Mouse (Mus musculus) embryonic stem cell, embryonic (primary cell): ENCODE results near the gene Ube2l3.

ENCODE experiments used
- CTCF ChIA-PET, 4 experiments: fragments of 300-600 bp in 2 of 4; fragments of 350-600 bp in 2 of 4; sonication (Branson Sonifier 250); formaldehyde crosslinking; loops; one replicate each; lab custom pipeline; 2022; ENCODE audit warnings: inconsistent platforms in 2 of 4; lab: Charles Lee
- POLR2A ChIA-PET, 4 experiments: fragments of 300-600 bp in 2 of 4; fragments of 350-600 bp in 2 of 4; sonication (Branson Sonifier 250); formaldehyde crosslinking; loops; one replicate each; lab custom pipeline; 2022; ENCODE audit warnings: antibody characterized with exemption in 4 of 4, inconsistent platforms in 1 of 4; lab: Charles Lee

Gene Ube2l3

DNA sequence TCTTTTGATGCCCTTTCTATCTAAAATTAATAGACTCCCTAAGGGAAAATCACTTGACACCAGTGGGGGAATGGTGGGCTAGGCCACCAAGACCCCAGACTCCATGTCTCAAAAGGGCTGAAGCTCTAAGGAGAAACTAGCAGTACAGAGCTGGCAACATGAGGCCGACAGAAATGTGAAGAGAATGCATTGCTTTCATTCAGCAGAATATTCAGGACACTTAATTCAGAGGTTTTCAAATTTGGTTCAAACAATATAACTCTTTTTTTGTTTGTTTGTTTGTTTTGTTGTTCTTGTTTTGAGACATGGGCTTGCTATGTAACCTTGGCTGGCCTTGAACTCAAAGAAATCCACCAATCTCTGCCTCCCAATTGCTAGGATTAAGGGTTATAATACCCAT lies at the start of gene Ube2l3:
Ube2l3 (minus strand) TSS at position 101 of the 400 bp plus-strand sequence.
- CTCF ChIA-PET = interaction anchor here in 2 of 4 experiments (0.7 to 1.4 kb wide), 3 partner anchors 68 to 74 kb away, joined by 3 read pairs; no protein-coding TSS in a partner anchor
- POLR2A ChIA-PET = interaction anchor here in 2 of 4 experiments (1.2 to 1.4 kb wide), 2 partner anchors 71 to 74 kb away, joined by 3 to 5 read pairs; partner anchors contain the start of genes Sdf2l1 (in 1 of the 2) and Tmem191c (in 1 of the 2)

DNA sequence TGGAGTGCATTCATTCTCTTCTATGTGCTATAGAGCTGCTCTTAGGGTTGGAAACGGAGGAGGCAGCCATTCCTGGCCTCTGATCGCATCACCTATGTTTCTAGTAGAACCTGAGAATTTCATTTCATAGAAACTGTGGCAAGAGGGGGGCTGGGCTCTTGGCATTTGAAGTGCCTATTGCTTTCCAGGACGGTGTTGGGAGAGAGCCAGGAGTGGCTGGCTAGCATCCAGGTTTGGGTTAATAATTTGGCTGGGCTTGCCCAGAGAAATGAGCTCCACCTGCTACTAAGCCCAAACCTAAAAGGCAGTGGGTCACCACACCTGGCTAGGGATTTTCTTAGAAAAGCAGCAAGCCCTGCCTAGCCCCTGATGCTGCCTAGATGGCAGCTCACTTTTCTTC lies 49.1 kb upstream of the Ube2l3 start:
- POLR2A ChIA-PET = interaction anchor here (0.6 to 35.2 kb wide), 21 partner anchors 0 to 130 kb away, joined by 3 to 895 read pairs (median 8); partner anchors contain the start of genes Hic2 (in 4 of the 4), Rimbp3 (in 2 of the 4), Ccdc116 (in 1 of the 4) and Sdf2l1 (in 1 of the 4)
- CTCF ChIA-PET = interaction anchor here in 2 of 4 experiments (1.1 to 1.4 kb wide), 2 partner anchors 41 to 42 kb away, joined by 5 to 7 read pairs; no protein-coding TSS in a partner anchor

DNA sequence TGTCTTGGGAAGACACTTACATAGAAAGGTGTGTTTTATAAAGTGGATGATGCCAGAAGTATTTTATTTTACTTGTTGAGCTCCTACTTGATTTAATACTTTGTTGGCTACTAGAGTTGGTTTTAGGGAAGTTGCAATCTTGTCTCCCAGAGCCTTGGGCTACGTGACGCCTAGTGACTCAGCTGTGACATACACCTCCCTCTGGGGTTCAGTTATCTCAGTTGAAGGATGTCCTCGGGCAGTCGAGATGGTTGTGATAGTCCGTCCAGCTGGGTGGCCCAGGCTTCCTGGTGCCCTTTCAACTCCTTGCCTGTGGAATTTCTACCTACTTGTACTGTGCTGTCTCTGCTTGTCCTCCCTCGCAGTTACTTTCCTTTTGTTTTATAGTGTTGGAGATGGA lies 46.7 kb upstream of the Ube2l3 start:
- POLR2A ChIA-PET = interaction anchor here (0.5 to 35.2 kb wide), 21 partner anchors 8 to 632 kb away, joined by 3 to 895 read pairs (median 5); partner anchors contain the start of genes Hic2 (in 3 of the 4), Rimbp3 (in 2 of the 4) and Tmem191c (in 1 of the 4)

DNA sequence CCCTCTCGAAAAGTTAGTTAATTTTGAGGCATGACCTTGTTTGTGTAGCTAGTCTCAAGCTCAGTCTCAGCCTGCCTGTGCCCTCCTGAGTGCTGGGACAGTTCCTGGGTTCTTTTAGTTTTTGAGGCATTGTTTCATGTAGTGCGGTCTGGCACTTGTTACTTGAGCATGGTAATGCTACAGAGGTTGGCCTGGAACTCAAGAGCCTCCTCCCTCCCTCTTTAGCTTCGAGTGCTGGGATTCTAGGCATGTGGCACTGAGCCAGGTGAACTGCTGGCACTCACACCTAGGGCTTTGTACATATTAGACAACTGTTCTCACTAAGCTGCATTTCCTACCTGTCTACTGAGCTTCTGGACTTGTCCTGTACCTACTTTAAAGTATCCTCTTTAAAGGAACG lies 45.3 kb upstream of the Ube2l3 start:
- POLR2A ChIA-PET = interaction anchor here (0.5 to 35.2 kb wide), 22 partner anchors 9 to 245 kb away, joined by 3 to 895 read pairs (median 6); partner anchors contain the start of genes Hic2 (in 3 of the 4), Rimbp3 (in 2 of the 4), Ppil2 (in 1 of the 4) and Sdf2l1 (in 1 of the 4)
- CTCF ChIA-PET = interaction anchor here in 3 of 4 experiments (1.0 to 3.8 kb wide), 4 partner anchors 23 to 38 kb away, joined by 3 to 24 read pairs (median 6); partner anchors contain the start of genes Rimbp3 (in 1 of the 3) and Tmem191c (in 1 of the 3)

More for the DNA sequence above, 46.7 kb upstream of the Ube2l3 start:
- CTCF ChIA-PET = interaction anchor here in 3 of 4 experiments (0.7 to 2.4 kb wide), 5 partner anchors 22 to 56 kb away, joined by 3 to 13 read pairs (median 7); no protein-coding TSS in a partner anchor

DNA sequence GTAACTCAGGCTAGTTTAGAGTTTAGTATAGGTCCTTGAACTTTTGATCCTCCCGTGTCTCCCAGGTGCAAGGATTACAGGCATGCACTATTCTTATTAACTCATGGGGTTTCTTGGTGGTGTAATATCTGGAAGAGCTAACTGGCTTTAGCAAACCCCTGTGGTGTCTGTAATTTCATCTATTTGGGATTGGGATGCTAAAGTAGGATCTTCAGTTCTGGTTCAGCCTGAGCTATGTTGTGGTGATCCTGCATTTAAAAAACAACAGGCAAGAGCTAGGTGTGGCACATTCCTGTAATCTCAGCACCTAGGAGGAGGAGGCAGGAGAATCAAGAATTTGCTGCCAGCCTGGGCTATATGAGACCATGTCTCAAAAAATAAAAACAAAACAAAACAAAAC lies 42.5 kb upstream of the Ube2l3 start:
- ChIA-PET CTCF (interaction anchor here in 2 of 4 experiments (1.0 to 3.8 kb wide), 3 partner anchors 26 to 36 kb away, joined by 5 to 24 read pairs (median 16); partner anchors contain the start of gene Rimbp3 (in 2 of the 2)), POLR2A (interaction anchor here (0.7 to 35.2 kb wide), 16 partner anchors 9 to 49 kb away, joined by 3 to 895 read pairs (median 6); partner anchors contain the start of genes Hic2 (in 3 of the 4), Rimbp3 (in 2 of the 4) and Tmem191c (in 2 of the 4))

DNA sequence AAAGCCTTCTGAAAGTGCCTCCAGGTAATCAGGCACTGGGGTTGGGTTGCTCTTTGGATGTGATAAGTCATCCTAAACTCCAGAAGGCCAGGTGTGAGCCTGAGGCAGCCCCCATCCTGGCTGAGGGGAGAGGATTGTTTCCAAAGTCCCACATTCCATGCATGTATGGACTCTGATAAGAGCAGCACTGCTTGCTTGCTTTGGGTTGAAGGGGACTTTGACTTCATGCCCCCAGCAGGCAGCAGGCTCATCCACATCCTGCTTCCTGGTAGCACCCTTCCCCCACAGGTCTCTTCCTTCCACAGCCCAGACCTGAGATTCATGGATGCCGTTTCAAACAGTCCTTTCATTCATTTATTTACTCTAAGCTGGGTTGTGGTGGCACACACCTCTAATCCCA lies 41.3 kb upstream of the Ube2l3 start:
- CTCF ChIA-PET = interaction anchor here in 2 of 4 experiments (0.6 to 1.6 kb wide), 3 partner anchors 22 to 35 kb away, joined by 3 to 10 read pairs (median 3); no protein-coding TSS in a partner anchor
- POLR2A ChIA-PET = interaction anchor here in 3 of 4 experiments (0.7 to 23.8 kb wide), 9 partner anchors 8 to 33 kb away, joined by 3 to 594 read pairs (median 138); partner anchors contain the start of genes Hic2 (in 3 of the 3), Rimbp3 (in 1 of the 3) and Tmem191c (in 1 of the 3)

DNA sequence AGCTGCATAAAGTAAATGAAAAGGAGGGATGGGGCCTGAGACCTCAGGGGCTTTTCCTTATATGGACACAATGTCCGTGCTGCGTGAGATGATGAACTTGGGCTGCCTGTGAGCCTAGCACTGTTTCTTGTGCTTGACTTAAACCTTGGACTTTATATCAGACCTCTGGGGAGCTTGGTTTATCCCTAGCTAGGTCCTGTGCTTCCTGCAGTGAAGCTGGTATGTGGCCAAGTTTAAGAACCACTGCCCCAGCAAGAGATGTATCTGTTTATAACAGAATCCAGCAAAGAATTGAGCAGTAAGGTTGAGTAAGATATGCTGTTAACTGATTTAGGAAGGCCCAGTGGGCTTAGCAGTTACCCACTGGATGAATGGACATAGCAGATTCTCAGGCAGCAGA lies 37.0 kb upstream of the Ube2l3 start:
- ChIA-PET POLR2A (interaction anchor here (0.8 to 24.6 kb wide), 20 partner anchors 8 to 50 kb away, joined by 3 to 733 read pairs (median 4); partner anchors contain the start of genes Rimbp3 (in 2 of the 4) and Tmem191c (in 2 of the 4)), CTCF (interaction anchor here in 3 of 4 experiments (0.8 to 5.8 kb wide), 3 partner anchors 29 to 30 kb away, joined by 3 to 33 read pairs (median 6); partner anchors contain the start of gene Rimbp3 (in 1 of the 3))

DNA sequence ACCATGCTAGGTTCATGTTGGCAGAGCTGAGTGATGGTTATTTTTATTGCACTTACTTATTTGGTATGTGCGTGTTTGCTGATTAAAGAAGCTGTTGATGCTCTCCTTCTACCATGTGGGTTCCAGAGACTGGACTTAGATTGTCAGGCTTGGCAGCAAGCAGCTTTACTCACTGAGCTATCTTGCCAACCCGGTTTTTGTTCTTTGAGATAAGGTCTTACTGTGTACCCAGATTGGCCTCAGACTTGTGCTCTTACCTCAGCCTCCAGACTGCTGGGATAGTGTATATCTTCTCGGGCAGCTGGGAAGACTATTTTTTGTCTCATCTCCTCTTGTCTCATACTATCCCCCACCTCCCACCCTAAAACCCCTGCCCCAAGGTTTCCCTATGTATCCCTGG lies 35.2 kb upstream of the Ube2l3 start:
- POLR2A ChIA-PET = interaction anchor here (1.0 to 24.6 kb wide), 14 partner anchors 12 to 47 kb away, joined by 3 to 733 read pairs (median 8); partner anchors contain the start of gene Rimbp3 (in 2 of the 4)
- CTCF ChIA-PET = interaction anchor here in 1 of 4 experiments (5.8 kb wide), 1 partner anchor 28 kb away, joined by 33 read pairs; the partner anchor contains the start of gene Rimbp3

DNA sequence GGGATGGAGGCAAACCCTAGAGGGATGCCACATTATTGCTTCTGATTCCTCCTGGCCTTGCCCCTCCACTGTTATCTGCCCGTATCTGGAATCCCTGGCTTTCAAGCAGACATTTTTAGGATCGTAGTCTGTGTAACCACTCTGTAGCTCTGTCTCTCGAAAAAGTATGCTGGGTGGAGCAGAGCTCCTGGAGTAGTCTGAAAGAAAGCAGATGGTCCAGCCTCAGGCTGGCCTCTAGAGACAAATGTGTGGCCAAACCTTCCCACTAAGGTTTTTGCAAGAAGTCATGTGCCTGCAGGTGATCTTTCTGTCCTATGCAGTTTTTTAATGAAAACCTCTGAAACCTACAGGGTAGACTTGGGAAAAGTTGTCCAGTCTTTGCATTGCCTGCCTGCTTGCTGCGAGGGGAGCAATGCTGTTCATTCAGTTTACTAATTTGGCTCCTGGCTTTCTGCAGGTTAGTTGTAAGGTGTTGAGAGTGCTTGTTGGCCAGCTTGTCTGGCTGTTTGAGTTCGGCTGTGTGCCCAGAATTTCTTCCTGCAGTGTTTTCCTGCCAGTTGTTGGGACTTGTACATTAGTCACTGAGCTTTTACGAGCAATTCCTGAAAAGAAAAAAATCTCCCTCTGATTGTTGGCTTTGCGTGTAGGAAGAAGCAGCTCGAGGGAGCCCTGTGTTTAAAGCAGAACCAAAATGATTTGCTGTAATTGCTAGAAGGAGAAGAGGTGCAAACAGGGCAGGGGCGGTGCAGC lies 32.6 kb upstream of the Ube2l3 start:
- ChIA-PET CTCF (interaction anchor here (1.4 to 4.6 kb wide), 5 partner anchors 25 to 36 kb away, joined by 5 to 38 read pairs (median 7); partner anchors contain the start of gene Rimbp3 (in 1 of the 4)), POLR2A (interaction anchor here (0.6 to 24.6 kb wide), 42 partner anchors 10 to 997 kb away, joined by 3 to 733 read pairs (median 9); partner anchors contain the start of genes Rimbp3 (in 3 of the 4), Tmem191c (in 2 of the 4), 2610318N02Rik (in 1 of the 4) and Ppil2 (in 1 of the 4))

DNA sequence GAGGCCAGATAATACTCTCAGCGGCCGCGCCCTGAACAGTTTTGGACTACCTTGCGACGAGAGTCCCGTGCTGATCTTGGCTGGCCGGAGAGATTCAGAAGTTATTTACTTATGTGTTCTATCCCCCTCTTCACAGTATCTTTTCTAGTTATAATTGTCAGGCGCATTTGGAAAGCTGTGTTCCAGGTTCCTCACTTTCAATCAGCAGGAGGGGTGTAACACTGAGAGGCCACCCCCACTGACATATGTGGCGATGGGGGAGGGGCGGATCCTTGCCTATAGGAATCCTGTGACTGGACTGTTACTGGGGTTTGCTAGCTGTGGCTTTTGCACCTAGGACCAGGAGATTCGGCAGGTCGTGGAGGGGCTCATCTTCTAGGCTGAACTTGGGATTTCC lies 32.0 kb upstream of the Ube2l3 start:
- ChIA-PET POLR2A (interaction anchor here (0.6 to 24.6 kb wide), 49 partner anchors 9 to 1597 kb away, joined by 3 to 733 read pairs (median 8); partner anchors contain the start of genes Rimbp3 (in 3 of the 4), Tmem191c (in 2 of the 4), Ppil2 (in 1 of the 4) and Sdf2l1 (in 1 of the 4)), CTCF (interaction anchor here (0.9 to 4.6 kb wide), 9 partner anchors 15 to 42 kb away, joined by 3 to 38 read pairs (median 5); partner anchors contain the start of genes Rimbp3 (in 2 of the 4) and Tmem191c (in 1 of the 4))

DNA sequence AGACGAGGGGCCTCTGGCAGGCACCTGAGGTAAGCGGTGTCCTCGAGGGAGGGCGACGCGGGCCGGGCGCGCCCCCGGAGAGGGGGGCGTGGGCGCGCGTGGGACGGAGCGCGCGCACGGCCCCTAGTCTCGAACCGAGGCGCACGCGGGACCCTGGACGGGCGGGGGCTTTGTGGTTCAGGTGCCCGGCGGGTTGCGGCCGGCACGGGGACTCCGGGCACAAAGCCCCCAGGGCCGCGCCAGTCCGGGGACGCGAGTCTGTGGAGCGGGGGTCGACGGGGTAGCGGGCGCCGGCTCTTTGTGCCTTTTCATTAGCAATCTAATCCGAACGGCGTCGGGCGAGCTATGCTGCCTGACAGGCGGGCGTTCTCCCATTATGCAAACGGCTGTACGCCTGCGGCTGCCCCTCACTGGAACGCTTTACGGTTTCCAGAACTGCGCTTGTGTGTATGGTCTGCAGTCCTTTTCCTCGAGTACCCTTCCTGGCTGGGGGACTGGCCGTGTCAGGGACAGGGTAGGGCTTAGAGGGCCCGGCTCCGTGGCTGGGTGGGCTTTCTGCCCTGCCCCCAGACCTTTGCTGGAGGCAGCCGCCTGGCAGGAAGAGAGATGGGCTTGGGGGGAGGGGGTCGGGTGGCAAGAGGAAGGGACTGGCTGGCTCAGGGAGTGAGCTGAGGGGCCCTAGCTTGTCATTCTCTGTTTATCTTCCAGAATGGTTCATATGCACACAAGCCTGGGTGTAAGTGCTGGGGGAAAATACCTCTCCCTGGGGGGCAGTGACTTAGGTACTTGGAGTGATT lies 31.5 kb upstream of the Ube2l3 start:
- ChIA-PET CTCF (interaction anchor here (0.5 to 4.6 kb wide), 15 partner anchors 15 to 87 kb away, joined by 3 to 38 read pairs (median 5); partner anchors contain the start of genes Rimbp3 (in 2 of the 4), Tmem191c (in 2 of the 4) and Ccdc116 (in 1 of the 4)), POLR2A (interaction anchor here (0.6 to 24.6 kb wide), 71 partner anchors 8 to 1597 kb away, joined by 3 to 733 read pairs (median 5); partner anchors contain the start of genes Rimbp3 (in 3 of the 4), Tmem191c (in 3 of the 4), 2610318N02Rik (in 2 of the 4) and Sdf2l1 (in 2 of the 4))

DNA sequence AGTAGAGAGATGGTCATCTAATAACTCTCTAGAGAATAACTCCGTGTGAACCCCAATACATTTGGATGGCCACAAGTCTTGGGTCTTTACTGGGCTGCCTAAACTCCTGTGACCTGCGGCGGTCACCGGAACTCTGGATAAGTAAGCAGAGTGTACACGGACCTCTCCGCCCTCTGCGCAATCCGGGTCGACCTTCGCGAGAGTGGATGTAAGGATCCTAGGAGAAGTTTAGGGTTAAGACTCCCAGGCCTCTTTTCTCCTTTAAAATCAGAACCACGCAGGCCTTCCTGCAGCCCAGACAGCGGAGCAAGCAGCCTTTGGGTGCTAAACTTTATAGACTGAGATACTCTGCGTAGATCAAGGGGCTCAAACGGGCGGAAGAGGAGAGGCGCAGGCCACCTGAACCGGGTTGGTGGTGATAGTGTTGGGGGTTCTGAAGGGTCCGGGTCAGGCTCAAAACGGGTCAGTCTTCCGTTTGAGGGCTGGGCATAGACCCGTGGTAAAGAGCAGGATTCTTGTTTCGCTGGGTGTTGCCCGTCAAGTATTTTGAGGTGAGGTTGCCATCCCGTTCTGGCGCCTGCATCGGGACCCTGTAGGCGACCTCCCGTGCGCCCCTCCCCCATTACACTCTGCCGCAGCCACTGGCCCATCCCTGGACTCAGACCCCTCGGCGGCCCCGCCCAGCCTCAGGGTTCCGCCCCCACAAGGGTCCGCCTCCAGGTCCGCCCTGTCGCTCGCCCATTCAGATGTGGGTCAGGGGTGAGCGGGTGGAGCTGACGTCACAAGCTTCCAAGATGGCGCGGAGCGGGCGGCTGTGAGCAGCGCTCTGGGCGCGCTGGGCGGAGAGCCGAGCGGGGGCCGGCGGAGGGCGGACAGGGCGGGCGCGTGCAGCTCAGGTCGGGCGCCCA lies 30.6 kb upstream of the Ube2l3 start, which contains the start of gene Hic2:
Hic2 (plus strand) TSS at position 779 of the 908 bp plus-strand sequence.
- CTCF ChIA-PET = interaction anchor here (0.5 to 4.6 kb wide), 15 partner anchors 14 to 62 kb away, joined by 3 to 38 read pairs (median 4); partner anchors contain the start of genes Rimbp3 (in 2 of the 4) and Tmem191c (in 2 of the 4)
- POLR2A ChIA-PET = interaction anchor here (0.5 to 24.6 kb wide), 62 partner anchors 8 to 696 kb away, joined by 3 to 733 read pairs (median 6); partner anchors contain the start of genes Rimbp3 (in 3 of the 4), Tmem191c (in 3 of the 4), 2610318N02Rik (in 2 of the 4) and Sdf2l1 (in 2 of the 4)

DNA sequence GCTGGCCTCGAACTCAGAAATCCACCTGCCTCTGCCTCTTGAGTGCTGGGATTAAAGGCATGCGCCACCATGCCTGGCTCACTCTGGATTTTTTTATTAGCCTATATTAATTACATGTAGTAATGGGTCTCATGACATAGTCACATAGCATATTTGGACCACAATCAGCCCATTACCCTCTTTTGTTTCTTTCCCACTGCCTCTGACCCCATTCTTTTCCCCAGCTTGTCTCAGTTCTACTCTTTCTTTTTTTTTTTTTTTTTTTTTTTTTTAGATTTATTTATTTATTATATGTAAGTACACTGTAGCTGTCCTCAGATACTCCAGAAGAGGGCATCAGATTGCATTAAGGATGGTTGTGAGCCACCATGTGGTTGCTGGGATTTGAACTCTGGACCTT lies 29.1 kb upstream of the Ube2l3 start:
- ChIA-PET POLR2A (interaction anchor here (0.5 to 24.6 kb wide), 15 partner anchors 8 to 331 kb away, joined by 3 to 733 read pairs (median 8); partner anchors contain the start of genes Rimbp3 (in 2 of the 4), 2610318N02Rik (in 1 of the 4), Sdf2l1 (in 1 of the 4) and Tmem191c (in 1 of the 4)), CTCF (interaction anchor here in 2 of 4 experiments (0.5 to 4.4 kb wide), 5 partner anchors 12 to 484 kb away, joined by 3 to 28 read pairs (median 5); partner anchors contain the start of gene Rimbp3 (in 1 of the 2))

DNA sequence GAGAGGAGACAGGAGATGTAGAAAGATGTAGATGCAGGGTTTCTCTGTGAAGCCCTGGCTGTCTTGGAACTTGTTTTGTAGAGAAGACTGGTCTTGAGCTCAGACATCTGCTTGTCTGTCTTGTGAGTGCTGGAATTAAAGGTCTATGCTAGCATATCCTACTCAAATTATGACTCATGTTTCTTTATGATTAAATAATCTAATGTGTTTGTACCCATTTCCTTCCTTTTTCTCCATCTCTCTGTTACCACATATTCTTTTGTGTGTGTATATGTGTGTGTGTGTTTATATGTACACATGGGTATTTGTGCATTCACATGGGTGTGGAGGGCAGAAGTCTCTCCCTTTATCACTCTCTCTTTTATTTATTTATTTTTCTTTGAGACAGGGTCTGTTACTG lies 24.0 kb upstream of the Ube2l3 start:
- ChIA-PET CTCF (interaction anchor here in 2 of 4 experiments (0.6 to 4.3 kb wide), 2 partner anchors 16 to 17 kb away, joined by 3 to 14 read pairs; partner anchors contain the start of gene Rimbp3 (in 1 of the 2)), POLR2A (interaction anchor here in 3 of 4 experiments (1.1 to 24.6 kb wide), 10 partner anchors 4 to 102 kb away, joined by 3 to 895 read pairs (median 531); partner anchors contain the start of genes Hic2 (in 2 of the 3), Rimbp3 (in 2 of the 3), 2610318N02Rik (in 1 of the 3) and Tmem191c (in 1 of the 3))
